Mouse (Mus musculus): ENCODE data around the gene Gm10778.
"Not testable (repeated sequence)": the region's sequence is repeated elsewhere in the genome, so short reads cannot be mapped to it uniquely, and the experiment has no call there.

DNA sequence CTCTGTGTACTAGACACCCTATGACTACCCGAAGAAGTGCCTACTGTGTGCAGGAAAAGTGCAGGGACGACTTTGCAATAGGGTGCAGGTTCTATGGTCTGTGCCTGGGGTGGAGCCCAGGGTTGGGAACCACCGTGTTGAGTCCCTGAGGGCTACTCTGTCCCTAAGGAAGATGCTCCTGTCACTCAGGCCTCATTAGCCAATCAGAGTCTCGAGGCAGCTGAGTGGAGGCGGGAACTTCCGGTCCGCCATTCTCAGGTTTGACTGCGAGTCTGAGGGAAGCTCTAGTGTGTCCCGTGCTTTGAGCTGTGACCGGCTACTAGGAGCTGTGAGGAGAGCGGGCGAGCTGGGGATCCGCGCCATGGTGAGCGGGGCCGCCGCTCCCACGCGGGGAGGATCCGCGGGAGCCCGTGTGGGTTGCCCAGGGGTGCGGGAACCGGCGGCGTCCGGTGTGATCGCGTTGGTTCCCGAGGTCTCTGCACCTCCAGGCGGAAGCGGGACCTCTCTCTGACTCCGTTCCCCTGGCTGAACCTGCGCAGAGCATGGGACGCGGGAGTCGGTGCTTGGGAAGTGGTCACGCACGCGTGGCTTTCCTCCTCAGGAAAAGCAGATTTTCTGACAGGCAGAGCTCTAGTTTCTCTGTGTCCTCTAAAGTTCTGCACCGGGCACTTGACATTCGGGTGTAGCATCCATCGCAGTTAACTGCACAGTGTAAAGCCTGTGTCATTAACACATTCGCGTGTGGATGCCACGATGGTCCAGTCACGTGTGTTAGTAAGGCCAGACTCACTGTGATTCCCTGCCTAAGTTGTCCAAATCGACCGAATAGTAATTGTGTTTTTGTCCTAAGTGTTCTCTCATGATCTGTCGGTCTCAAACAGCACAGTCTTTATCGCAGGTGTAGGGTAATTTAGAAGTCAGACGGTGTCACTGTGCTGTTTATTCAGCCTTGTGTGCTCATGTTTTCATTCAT is at the start of gene Gm10778:
- TF ChIP-seq POLR2A (IDR thresholded peaks at IDR 0.05; ENCODE audit: low read depth, low read length); CTCF (IDR thresholded peaks at IDR 0.05; ENCODE audit: extremely low read depth, insufficient read depth, insufficient read length, insufficient replicate concordance): not testable (repeated sequence)
